Mouse (Mus musculus) MEL (cell line): ENCODE results near the gene Rab37.

Experiments
- CTCF ChIP-seq, 3 experiments: IDR thresholded peaks in 2 of 3; conservative IDR thresholded peaks in 1 of 3; 2 replicates each; pipeline ENCODE4 v1.5.1; 2011 to 2012; ENCODE audit warnings: low read length in 3 of 3, low read depth in 2 of 3, mild to moderate bottlenecking in 2 of 3, improper control_type of control experiment in 1 of 3, inconsistent platforms in 1 of 3, mixed read lengths in 1 of 3, moderate library complexity in 1 of 3; ENCODE audit not compliant: control insufficient read depth in 1 of 3, insufficient read depth in 1 of 3, poor library complexity in 1 of 3, severe bottlenecking in 1 of 3
- E2F4 ChIP-seq: IDR thresholded peaks from 2 replicates; pipeline ENCODE4 v1.6.1; 2011; ENCODE audit warnings: low read depth, low read length, improper control_type of control experiment, borderline replicate concordance
- POLR2A ChIP-seq, 2 experiments: IDR thresholded peaks; 2 replicates each; pipeline ENCODE4 v1.6.1; 2011 to 2012; ENCODE audit warnings: low read length in 2 of 2, mild to moderate bottlenecking in 2 of 2, control low read depth in 1 of 2, improper control_type of control experiment in 1 of 2, low read depth in 1 of 2, moderate library complexity in 1 of 2; ENCODE audit not compliant: control insufficient read depth in 1 of 2, insufficient read depth in 1 of 2, poor library complexity in 1 of 2
- POLR2AphosphoS5 ChIP-seq: IDR thresholded peaks from 2 replicates; pipeline ENCODE4 v1.6.1; 2012; ENCODE audit warnings: low read depth, borderline replicate concordance, mild to moderate bottlenecking, inconsistent platforms, low read length, moderate library complexity, mixed read lengths
- TBP ChIP-seq: IDR thresholded peaks from 2 replicates; pipeline ENCODE4 v1.8.0; 2011; ENCODE audit warnings: low read depth, low read length, improper control_type of control experiment
- ZKSCAN1 ChIP-seq: IDR thresholded peaks from 2 replicates; pipeline ENCODE4 v1.6.1; 2012; ENCODE audit warnings: low read depth, mild to moderate bottlenecking, inconsistent platforms, low read length, improper control_type of control experiment, moderate library complexity
- ZNF384 ChIP-seq: IDR thresholded peaks from 2 replicates; pipeline ENCODE4 v1.6.1; 2012; ENCODE audit warnings: low read depth, mild to moderate bottlenecking, inconsistent platforms, low read length, improper control_type of control experiment

- TF ChIP-seq CTCF (IDR thresholded peaks at IDR 0.05 in 2 of 3, conservative IDR thresholded peaks at IDR 0.05 in 1 of 3; ENCODE audit: control insufficient read depth in 1 of 3, insufficient read depth in 1 of 3, low read depth in 2 of 3, low read length in 3 of 3, poor library complexity in 1 of 3, severe bottlenecking in 1 of 3), result no peak
- no peak for TF ChIP-seq TBP
- no peak for TF ChIP-seq ZKSCAN1
- TF ChIP-seq POLR2A (IDR thresholded peaks at IDR 0.05; ENCODE audit: control insufficient read depth in 1 of 2, insufficient read depth in 1 of 2, low read depth in 1 of 2, low read length in 2 of 2, poor library complexity in 1 of 2), result no peak
- TF ChIP-seq ZNF384, result no peak
- no peak for TF ChIP-seq E2F4
- no peak for TF ChIP-seq POLR2AphosphoS5
Measured at GRCm38 (mm10) chr11:115091362-115091901, at the start of gene Rab37.
